Mouse (Mus musculus): ENCODE measurements around the gene Vmn1r178.
"Not testable (repeated sequence)": the region's sequence is repeated elsewhere in the genome, so short reads cannot be mapped to it uniquely, and the experiment has no call there.

The Vmn1r178 gene

GRCm38 (mm10) chr7:23891709-23892108 lies at the start of gene Vmn1r178:
Gene Vmn1r178 (plus strand): TSS chr7:23892009.
- DNase-seq (ENCODE audit: low spot score): no peak

DNA sequence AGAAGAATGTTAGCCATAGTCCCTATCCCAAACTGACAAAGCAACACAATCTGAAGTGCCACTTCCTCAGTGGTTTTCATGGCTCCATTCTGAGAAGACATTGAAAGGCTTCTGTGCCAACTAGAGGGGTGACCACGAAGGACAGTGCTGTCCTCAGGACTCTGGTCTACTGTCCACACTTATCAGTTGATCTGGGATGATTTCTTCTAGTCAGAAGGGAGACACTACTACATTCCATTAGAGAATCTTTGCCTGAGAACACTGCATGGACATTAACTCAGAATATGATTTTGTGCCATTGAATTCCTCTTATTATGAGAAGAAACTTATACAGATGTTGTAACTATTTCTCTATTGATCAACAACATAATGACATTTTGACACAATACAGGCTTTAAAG lies 25.5 kb upstream of the Vmn1r178 start, which contains the start of gene Vmn1r177:
Gene Vmn1r177 (minus strand): TSS at position 101 of the 400 bp plus-strand sequence.
- not testable (repeated sequence) for DNase-seq (ENCODE audit: low spot score)

GRCm38 (mm10) chr7:23876918-23877317 lies 14.9 kb upstream of the Vmn1r178 start:
- DNase-seq (ENCODE audit: low spot score): not testable (repeated sequence)

DNA sequence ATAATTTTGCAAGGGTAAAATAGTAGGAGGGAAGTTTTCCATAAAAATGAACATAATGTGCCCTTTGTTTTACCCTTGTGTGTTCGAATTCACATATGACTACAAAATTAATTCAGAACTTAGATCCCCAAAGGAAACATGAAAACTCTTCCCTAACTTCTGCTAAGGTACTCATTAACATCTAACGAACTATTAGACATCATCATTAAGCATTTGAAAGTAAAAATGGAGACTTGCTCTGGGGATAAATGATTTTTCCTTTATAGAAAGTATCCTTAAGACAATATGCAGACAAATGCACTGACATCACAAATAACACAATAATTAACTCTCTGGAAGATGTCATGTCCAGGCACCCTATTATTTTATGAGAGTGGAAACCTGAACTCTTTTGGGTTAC lies 34.9 kb downstream of the Vmn1r178 start, which contains the start of gene Vmn1r179:
Gene Vmn1r179 (plus strand): TSS at position 301 of the 400 bp plus-strand sequence.
- DNase-seq (ENCODE audit: low spot score): no peak

Measured in urinary bladder, postnatal 14 days (tissue).